Mouse (Mus musculus) testis, adult 2 months (tissue): ENCODE measurements around the gene Atp11a.

Experiments
- CTCF ChIP-seq: fragments of 200-500 bp; IDR thresholded peaks from 2 replicates; pipeline ENCODE4 v1.5.1; 2012; ENCODE audit warnings: low read depth, mild to moderate bottlenecking, inconsistent platforms, low read length, moderate library complexity; ENCODE audit not compliant: control insufficient read depth, insufficient read depth, insufficient replicate concordance
- POLR2A ChIP-seq: fragments of 200-500 bp; IDR thresholded peaks from 2 replicates; pipeline ENCODE4 v1.6.1; 2012; ENCODE audit warnings: low read depth, mild to moderate bottlenecking, inconsistent platforms, low read length, moderate library complexity; ENCODE audit not compliant: control insufficient read depth

- TF ChIP-seq POLR2A (no peak), CTCF (no peak)
Observed at GRCm38 (mm10) chr8:12788695-12789094, 31.9 kb downstream of the Atp11a start.
